Mouse (Mus musculus) lung, embryonic 16.5 days (tissue): Measurements from ENCODE around the gene Otol1. TPM values are rescaled to one million over a fixed set of nuclear protein-coding genes. Genes with fewer than 3 reads are reported as not detected.

Experiments used
- ATAC-seq: fragments of 200-750 bp; cut with Nextera tagmentation; 2 replicates; pipeline ENCODE4 v1.8.0; 2017; ENCODE audit warnings: low read depth, mild to moderate bottlenecking, moderate library complexity
- H3K27ac ChIP-seq: fragments of 300-500 bp; sonication (generic); 2 replicates; pipeline ENCODE4 v1.5.1; 2014; ENCODE audit warnings: mild to moderate bottlenecking, control low read depth, low read length
- H3K27me3 ChIP-seq: fragments of 300-500 bp; sonication (generic); 2 replicates; pipeline ENCODE4 v1.6.1; 2014; ENCODE audit warnings: low read depth, low read length, mixed read lengths; ENCODE audit not compliant: control insufficient read depth, insufficient read depth
- H3K36me3 ChIP-seq: fragments of 300-500 bp; sonication (generic); 2 replicates; pipeline ENCODE4 v1.6.1; 2014; ENCODE audit warnings: low read length; ENCODE audit not compliant: control insufficient read depth, insufficient read depth
- H3K4me1 ChIP-seq: fragments of 300-500 bp; sonication (generic); replicated peaks from 2 replicates; pipeline ENCODE4 v1.6.1; 2014; ENCODE audit warnings: low read length, mixed read lengths; ENCODE audit not compliant: control insufficient read depth, insufficient read depth
- H3K4me2 ChIP-seq: fragments of 300-500 bp; sonication (generic); 2 replicates; pipeline ENCODE4 v1.6.1; 2014; ENCODE audit warnings: low read depth, low read length, control low read depth
- H3K4me3 ChIP-seq: fragments of 300-500 bp; sonication (generic); 2 replicates; pipeline ENCODE4 v1.5.1; 2014; ENCODE audit warnings: mild to moderate bottlenecking, low read length, control low read depth
- H3K9ac ChIP-seq: fragments of 300-500 bp; sonication (generic); 2 replicates; pipeline ENCODE4 v1.6.1; 2014; ENCODE audit warnings: low read length, control low read depth
- H3K9me3 ChIP-seq: fragments of 300-500 bp; sonication (generic); 2 replicates; pipeline ENCODE4 v1.6.1; 2016; ENCODE audit warnings: low read length; ENCODE audit not compliant: control insufficient read depth
- WGBS: fragments of 180-500 bp; shearing (Covaris S2); extraction: QIAGEN DNeasy Blood & Tissue Kit; methylation state at CpG from one replicate; pipeline ENCODE4 v1.1.7; 2014; 5-methylcytosine and 5-hydroxymethylcytosine counted together
- polyA plus RNA-seq: library from polyadenylated mRNA; unstranded; fragments of >200 nt; fragmentation: Nextera tagmentation; extraction: Ambion mirVana; gene quantifications from 2 replicates; pipeline ENCODE4 v1.2.1, GENCODE M21; 2015

Otol1 gene
- polyA plus RNA-seq, 1 experiment from 2014 or later, result not detected

DNA sequence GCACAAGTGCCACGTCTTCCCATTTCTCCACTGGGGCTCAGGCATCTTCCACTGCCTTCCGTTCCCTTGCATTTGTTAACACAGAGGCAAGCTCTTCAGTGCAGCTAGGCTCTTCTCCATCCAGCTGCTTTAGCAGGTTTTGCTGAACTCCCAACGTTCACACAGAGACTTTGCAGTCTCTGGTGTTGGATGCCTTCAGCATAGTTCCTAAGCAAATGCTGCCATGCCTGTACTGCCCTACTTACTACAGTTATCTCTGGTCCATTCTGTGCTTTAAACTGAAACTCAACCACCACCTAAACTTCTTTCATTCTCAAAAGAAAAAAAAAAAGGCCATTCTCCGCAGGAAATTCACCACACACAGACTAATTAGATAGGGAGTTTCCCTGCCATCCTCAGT, 5.2 kb downstream of the Otol1 start:
- Histone ChIP-seq H3K4me2 (no peak overlapping the region), H3K4me1 (no peaks in the 10 kb centered on the region), H3K4me3 (no peak overlapping the region), H3K9ac (no peak overlapping the region), H3K9me3 (no peaks in the 10 kb centered on the region), H3K27ac (no peak overlapping the region), H3K36me3 (no peaks in the 10 kb centered on the region), H3K27me3 (no peaks in the 10 kb centered on the region)
- ATAC-seq, result no peak
- 66% methylated on average over 4 of the region's 4 CpGs for WGBS

DNA sequence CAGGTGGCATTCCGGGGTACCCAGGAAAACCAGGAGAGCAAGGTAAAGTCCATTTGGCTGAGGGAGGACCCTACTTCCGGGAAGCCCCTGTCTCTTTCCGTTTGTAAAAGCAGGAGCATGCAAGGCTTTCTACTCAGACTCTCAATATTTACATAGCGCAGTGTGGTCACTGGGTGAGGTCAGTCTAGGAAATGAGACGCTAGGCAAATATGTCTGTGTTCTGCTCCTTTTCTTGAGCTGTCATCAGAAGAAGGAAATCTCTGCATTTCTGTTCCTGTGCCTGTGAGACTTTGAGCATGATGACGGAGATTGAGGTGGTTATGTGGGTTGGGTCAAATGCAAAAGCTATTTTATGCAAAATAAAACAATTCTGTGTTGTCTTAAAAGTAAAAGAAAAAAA, 19.2 kb downstream of the Otol1 start:
- no peak overlapping the region for H3K9ac ChIP-seq
- no peaks in the 10 kb centered on the region for H3K36me3 ChIP-seq
- WGBS, result 41% methylated on average over 6 of the region's 6 CpGs
- no peaks in the 10 kb centered on the region for H3K27me3 ChIP-seq
- H3K4me2 ChIP-seq, result no peak overlapping the region
- ATAC-seq, result no peak
- no peak overlapping the region for H3K27ac ChIP-seq
- H3K9me3 ChIP-seq, result no peaks in the 10 kb centered on the region
- no peak overlapping the region for H3K4me3 ChIP-seq
- no peaks in the 10 kb centered on the region for H3K4me1 ChIP-seq

DNA sequence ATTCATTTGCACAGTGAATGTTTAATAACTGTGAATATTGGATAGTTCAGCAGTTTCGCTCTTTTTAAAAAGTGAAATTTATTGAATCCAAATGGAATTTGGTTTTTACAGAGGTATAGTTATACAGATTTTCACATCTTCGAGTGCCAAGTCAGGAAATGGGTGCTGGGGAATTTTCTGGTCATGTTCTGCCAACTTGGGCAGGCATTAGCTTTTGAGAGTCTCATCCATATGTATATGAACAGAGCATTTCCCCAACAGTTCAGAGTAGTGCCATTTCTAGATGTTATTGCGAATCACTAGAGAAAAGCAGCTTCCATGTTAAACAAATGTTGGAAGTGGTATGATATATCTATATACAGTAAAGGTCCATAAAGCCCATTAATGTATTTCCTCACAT, 21.8 kb downstream of the Otol1 start:
- Histone ChIP-seq H3K4me1 (no peaks in the 10 kb centered on the region), H3K36me3 (no peaks in the 10 kb centered on the region), H3K4me3 (no peak overlapping the region), H3K4me2 (no peak overlapping the region), H3K9ac (no peak overlapping the region), H3K9me3 (no peaks in the 10 kb centered on the region), H3K27me3 (no peaks in the 10 kb centered on the region), H3K27ac (no peak overlapping the region)
- no peak for ATAC-seq
- 78% methylated on average over 3 of the region's 3 CpGs for WGBS

DNA sequence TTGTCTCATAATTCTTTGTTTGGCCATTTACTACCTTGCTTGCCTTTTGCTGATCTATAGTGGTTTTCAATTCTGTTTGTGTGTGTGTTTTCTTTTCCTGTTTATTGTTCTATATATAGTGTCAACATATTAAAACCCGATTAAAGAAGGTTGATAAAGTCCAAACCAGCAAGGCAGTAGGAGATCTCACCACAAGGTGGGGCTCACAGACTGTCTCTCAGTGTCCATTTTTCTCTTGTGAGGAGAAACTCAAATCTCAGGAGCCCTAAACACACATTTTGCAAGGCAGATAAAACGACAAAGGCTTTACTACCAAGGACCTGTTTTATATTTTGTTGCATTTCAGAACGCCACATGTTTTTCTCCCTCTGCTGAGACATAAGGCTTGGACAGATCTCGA, 28.2 kb downstream of the Otol1 start:
- Histone ChIP-seq H3K4me2 (no peak overlapping the region), H3K27ac (no peak overlapping the region), H3K4me1 (no peaks in the 10 kb centered on the region), H3K4me3 (no peak overlapping the region), H3K9me3 (no peaks in the 10 kb centered on the region), H3K9ac (no peak overlapping the region), H3K27me3 (no peaks in the 10 kb centered on the region), H3K36me3 (no peaks in the 10 kb centered on the region)
- ATAC-seq, result no peak
- WGBS, result 42% methylated on average over 4 of the region's 4 CpGs

Other genes starting within 250 kb of the Otol1 start
- gene Sptssb, start 147.7 kb upstream of the Otol1 start, polyA plus RNA-seq, result 5.1 and 6.6 TPM in 2 replicates